9 mouse cellular contexts compared by ENCODE assay signal in genomic region chr2:143980781-143981398, GRCm38 (mm10). TPM values are rescaled to one million over a fixed set of nuclear protein-coding genes. Genes with fewer than 3 reads are reported as not detected.
DNase-seq lines count a peak whose midpoint lies in the region; ATAC-seq lines count a peak whose summit lies in the region.
"Had no signal": no experiment of that assay in that cellular context is flagged by ENCODE, and none has a peak within 500 bp of the region (broad histone marks: within the 10 kb centered on the region; RNA-seq: fewer than 3 reads in every experiment).

No protein-coding gene starts in this region.

- no peaks in the 10 kb centered on the region for H3K9me3 ChIP-seq in intestine, embryonic 15.5 days
- H3K9me3 ChIP-seq in midbrain, embryonic 11.5 days (ENCODE audit: control insufficient read depth, low read length), result no peaks in the 10 kb centered on the region
- H3K9me3 ChIP-seq: embryonic facial prominence, embryonic 12.5 days had no signal

- H3K36me3 ChIP-seq in intestine, embryonic 15.5 days, result peaks cover 24% of the 10 kb centered on the region
- H3K36me3 ChIP-seq in midbrain, embryonic 11.5 days (ENCODE audit: control insufficient read depth, insufficient read depth, low read length), result no peaks in the 10 kb centered on the region

- 36% methylated on average over 6 of the region's 6 CpGs for WGBS in intestine, embryonic 15.5 days
- WGBS in midbrain, embryonic 11.5 days, result 39% methylated on average over 6 of the region's 6 CpGs

- no peak overlapping the region for H3K4me2 ChIP-seq in intestine, embryonic 15.5 days (replicated peaks)
- H3K4me2 ChIP-seq in midbrain, embryonic 11.5 days, result no peak overlapping the region
- H3K4me2 ChIP-seq: embryonic facial prominence, embryonic 12.5 days had no signal

- H3K4me1 ChIP-seq in intestine, embryonic 15.5 days (replicated peaks), result no peaks in the 10 kb centered on the region
- H3K4me1 ChIP-seq in midbrain, embryonic 11.5 days (ENCODE audit: control insufficient read depth, insufficient read depth, low read length), result no peaks in the 10 kb centered on the region
- H3K4me1 ChIP-seq: embryonic facial prominence, embryonic 12.5 days had no signal

- peak; percentile 57 for DNase-seq in urinary bladder, postnatal 25 days (ENCODE audit: low spot score)
- no peak for DNase-seq in urinary bladder, adult 2 months (ENCODE audit: low spot score)
- peak; percentile 74 to 86 for DNase-seq in cerebellum, postnatal 25 days
- peak; percentile 46 for DNase-seq in gastrocnemius, adult 18-20 months (ENCODE audit: low spot score)
- peak; percentile 39 to 42 for DNase-seq in left cerebral cortex, postnatal 36 days (ENCODE audit: low spot score in 2 of 2)
- DNase-seq in midbrain, embryonic 11.5 days (ENCODE audit: low spot score, missing footprints), result peak; percentile 98
- DNase-seq in spleen, adult 18-20 months, result peak; percentile 21 to 67

- H3K9ac ChIP-seq in intestine, embryonic 15.5 days, result no peak overlapping the region
- H3K9ac ChIP-seq in midbrain, embryonic 11.5 days (ENCODE audit: low read length), result no peak overlapping the region
- H3K9ac ChIP-seq: embryonic facial prominence, embryonic 12.5 days had no signal

- H3K4me3 ChIP-seq in intestine, embryonic 15.5 days (replicated peaks), result no peak overlapping the region
- H3K4me3 ChIP-seq in midbrain, embryonic 11.5 days (ENCODE audit: low read depth, low read length), result no peak overlapping the region
- H3K4me3 ChIP-seq: embryonic facial prominence, embryonic 12.5 days had no signal

- H3K27me3 ChIP-seq in intestine, embryonic 15.5 days (replicated peaks), result no peaks in the 10 kb centered on the region
- no peaks in the 10 kb centered on the region for H3K27me3 ChIP-seq in midbrain, embryonic 11.5 days (ENCODE audit: control insufficient read depth, insufficient read depth, low read length)
- H3K27me3 ChIP-seq: embryonic facial prominence, embryonic 12.5 days had no signal

- no peak overlapping the region for H3K27ac ChIP-seq in intestine, embryonic 15.5 days
- no peak overlapping the region for H3K27ac ChIP-seq in midbrain, embryonic 11.5 days (ENCODE audit: low read depth, low read length)
- H3K27ac ChIP-seq: embryonic facial prominence, embryonic 12.5 days had no signal

- intact Hi-C loops in left cerebral cortex, postnatal 36 days (cut with DNase I), result loop anchor here (5.0 kb wide), 1 partner anchor 114 kb away; no protein-coding TSS in a partner anchor

- peak; percentile 60 for ATAC-seq in intestine, embryonic 15.5 days
- peak; percentile 85 for ATAC-seq in midbrain, embryonic 11.5 days (ENCODE audit: low FRiP score)

RNA-seq across cellular contexts. Expression of gene Rrbp1, which starts 30.2 kb away (rescaled TPM):
- 163 and 206 TPM in 2 replicates for polyA plus RNA-seq in urinary bladder, adult 2 months (2012; rRNA removed)
- total RNA-seq in gastrocnemius, adult 18-20 months (2021), result 10 to 100 TPM; 32.0 to 39.3 TPM
- 103 and 125 TPM in 2 replicates for polyA plus RNA-seq in intestine, embryonic 15.5 days (2015; fragmentation: Nextera tagmentation; extraction: Ambion mirVana)
- total RNA-seq in left cerebral cortex, postnatal 36 days (2021), result 10 to 100 TPM; 65.1 to 71.8 TPM
- polyA plus RNA-seq in midbrain, embryonic 11.5 days (2014; fragmentation: Nextera tagmentation; extraction: Ambion mirVana), result 31.4 and 36.0 TPM in 2 replicates

RNA-seq across cellular contexts. Expression of gene Banf2, which starts 52.0 kb away (rescaled TPM):
- not detected in 2 replicates for polyA plus RNA-seq in urinary bladder, adult 2 months (2012; rRNA removed)
- total RNA-seq in gastrocnemius, adult 18-20 months (2021), result not detected
- polyA plus RNA-seq in intestine, embryonic 15.5 days (2015; fragmentation: Nextera tagmentation; extraction: Ambion mirVana), result 0.55 TPM in 1 of 2 replicates, not detected in the other
- not detected for total RNA-seq in left cerebral cortex, postnatal 36 days (2021)
- not detected in 2 replicates for polyA plus RNA-seq in midbrain, embryonic 11.5 days (2014; fragmentation: Nextera tagmentation; extraction: Ambion mirVana)
- polyA plus RNA-seq: embryonic facial prominence, embryonic 12.5 days had no signal
